Mouse (Mus musculus): Measurements from ENCODE around the gene Oosp2. TPM values are rescaled to one million over a fixed set of nuclear protein-coding genes. Genes with fewer than 3 reads are reported as not detected.

Oosp2 gene
- not detected in 2 replicates for polyA plus RNA-seq (2015; fragmentation: Nextera tagmentation; extraction: Ambion mirVana)

DNA sequence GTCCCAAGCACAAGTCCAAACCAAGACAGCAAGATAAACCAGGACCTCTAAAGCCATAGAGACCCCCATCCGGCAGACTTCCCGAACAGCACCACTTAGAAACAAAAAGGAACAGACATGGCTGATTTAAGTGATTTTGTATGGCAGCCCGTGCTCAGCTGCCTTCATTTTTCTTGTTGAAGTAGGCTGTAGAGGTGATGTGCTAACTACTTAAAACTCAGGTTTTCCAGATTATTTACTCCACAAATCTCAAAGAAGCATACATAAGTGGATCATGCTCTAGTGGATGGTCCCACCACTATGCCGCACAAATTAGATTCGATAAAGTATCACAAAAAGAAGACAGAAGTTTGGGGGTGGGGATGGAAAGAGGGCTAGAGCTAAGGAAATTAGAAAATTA, at the start of gene Oosp2:
Gene Oosp2 (minus strand): TSS at position 101 of the 400 bp plus-strand sequence.
- 90% methylated on average over 5 of the region's 5 CpGs for WGBS

GRCm38 (mm10) chr19:11698342-11698741, 38.0 kb upstream of the Oosp2 start:
- Histone ChIP-seq H3K9me3 (replicated peaks) (no peaks in the 10 kb centered on the region), H3K4me3 (replicated peaks) (no peak overlapping the region), H3K9ac (no peak overlapping the region), H3K4me1 (no peaks in the 10 kb centered on the region), H3K27ac (no peak overlapping the region), H3K4me2 (no peak overlapping the region), H3K27me3 (no peaks in the 10 kb centered on the region), H3K36me3 (no peaks in the 10 kb centered on the region)
- 91% methylated on average over 6 of the region's 6 CpGs for WGBS
- ATAC-seq (replicated peaks; ENCODE audit: low FRiP score): no peak

More for the DNA sequence above, at the start of gene Oosp2:
- Histone ChIP-seq H3K9me3 (replicated peaks) (no peaks in the 10 kb centered on the region), H3K9ac (no peak within 1 kb of the TSS), H3K36me3 (no peaks in the 10 kb centered on the region), H3K4me1 (no peaks in the 10 kb centered on the region), H3K27me3 (no peaks in the 10 kb centered on the region), H3K4me3 (replicated peaks) (no peak within 1 kb of the TSS), H3K4me2 (no peak within 1 kb of the TSS), H3K27ac (no peak within 1 kb of the TSS)
- no peak for ATAC-seq (replicated peaks; ENCODE audit: low FRiP score)

DNA sequence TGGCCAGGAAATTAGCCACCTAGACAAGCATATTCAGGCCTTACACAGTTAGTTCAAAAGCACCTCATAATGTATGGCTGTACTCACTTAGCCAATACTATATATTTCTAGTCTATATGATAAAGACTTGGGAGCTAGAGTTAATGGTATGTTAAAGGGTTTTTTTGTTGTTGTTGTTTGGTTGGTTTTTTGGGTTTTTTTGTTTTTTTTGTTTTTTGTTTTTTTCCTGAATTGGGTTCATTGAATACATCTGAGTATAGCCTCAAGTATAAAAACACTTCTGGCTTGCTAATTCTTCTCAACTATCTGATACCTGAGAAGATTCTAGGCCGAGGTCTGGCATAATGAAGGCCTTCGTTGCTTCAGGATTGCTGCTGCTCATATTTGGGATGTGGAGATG, 36.4 kb upstream of the Oosp2 start, which contains the start of gene Oosp3:
Gene Oosp3 (plus strand): TSS at position 301 of the 400 bp plus-strand sequence.
- H3K4me2 ChIP-seq: no peak within 1 kb of the TSS
- H3K36me3 ChIP-seq: no peaks in the 10 kb centered on the region
- WGBS: 79% methylated on average over 2 of the region's 2 CpGs
- H3K9me3 ChIP-seq (replicated peaks): no peaks in the 10 kb centered on the region
- H3K27ac ChIP-seq: no peak within 1 kb of the TSS
- no peak for ATAC-seq (replicated peaks; ENCODE audit: low FRiP score)
- H3K4me1 ChIP-seq: no peaks in the 10 kb centered on the region
- H3K4me3 ChIP-seq (replicated peaks): no peak within 1 kb of the TSS
- no peak within 1 kb of the TSS for H3K9ac ChIP-seq
- H3K27me3 ChIP-seq: no peaks in the 10 kb centered on the region

DNA sequence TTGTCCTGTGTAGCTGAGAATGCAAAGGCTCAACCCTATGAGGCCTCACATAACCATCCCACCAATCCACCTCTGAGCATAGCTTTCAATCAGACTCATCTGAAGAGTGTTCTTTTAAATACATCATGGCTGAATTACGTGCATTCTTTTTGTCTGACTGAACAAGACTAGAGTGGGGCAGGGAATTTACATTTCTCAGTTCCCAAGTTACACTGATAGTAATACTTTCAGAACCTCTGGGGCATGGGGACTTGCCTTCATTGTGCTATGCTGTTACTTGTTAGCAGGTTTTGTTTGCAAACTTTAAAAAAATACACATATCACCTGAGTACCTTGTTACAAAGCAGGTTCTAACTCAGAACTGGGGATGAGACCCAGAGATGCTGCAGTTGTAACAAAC, 31.1 kb upstream of the Oosp2 start:
- H3K4me3 ChIP-seq (replicated peaks): no peak overlapping the region
- no peaks in the 10 kb centered on the region for H3K4me1 ChIP-seq
- 59% methylated on average over 1 of the region's 1 CpGs for WGBS
- H3K36me3 ChIP-seq: no peaks in the 10 kb centered on the region
- no peaks in the 10 kb centered on the region for H3K27me3 ChIP-seq
- no peak for ATAC-seq (replicated peaks; ENCODE audit: low FRiP score)
- H3K27ac ChIP-seq: no peak overlapping the region
- no peaks in the 10 kb centered on the region for H3K9me3 ChIP-seq (replicated peaks)
- H3K4me2 ChIP-seq: no peak overlapping the region
- no peak overlapping the region for H3K9ac ChIP-seq

- H3K4me3 ChIP-seq (replicated peaks): no peak within 1 kb of the TSS
- H3K27me3 ChIP-seq: no peaks in the 10 kb centered on the region
- no peak within 1 kb of the TSS for H3K27ac ChIP-seq
- H3K4me2 ChIP-seq: no peak within 1 kb of the TSS
- WGBS: 56% methylated on average over 5 of the region's 5 CpGs
- no peaks in the 10 kb centered on the region for H3K36me3 ChIP-seq
- no peaks in the 10 kb centered on the region for H3K9me3 ChIP-seq (replicated peaks)
- no peak within 1 kb of the TSS for H3K9ac ChIP-seq
- ATAC-seq (replicated peaks; ENCODE audit: low FRiP score): no peak
- H3K4me1 ChIP-seq: no peaks in the 10 kb centered on the region
These were observed 30.5 kb upstream of the Oosp2 start, which contains the start of gene Oosp1 for GRCm38 (mm10) chr19:11690839-11691238. Gene Oosp1, minus strand, starts transcription at chr19:11691150.

DNA sequence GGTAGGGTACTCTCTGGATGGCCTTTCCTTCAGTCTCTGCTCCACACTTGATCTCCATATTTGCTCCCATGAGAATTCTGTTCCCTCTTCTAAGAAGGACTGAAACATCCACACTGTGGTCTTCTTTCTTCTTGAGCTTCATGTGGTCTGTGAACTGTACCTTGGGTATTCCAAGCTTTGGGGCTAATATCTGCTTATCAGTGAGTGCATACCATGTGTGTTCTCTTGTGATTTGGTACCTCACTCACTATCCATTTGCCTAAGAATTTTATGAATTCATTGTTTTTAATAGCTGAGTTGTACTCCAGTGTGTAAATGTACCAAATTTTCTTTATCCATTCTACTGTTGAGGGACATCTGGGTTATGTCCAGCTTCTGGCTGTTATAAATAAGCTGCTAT, 1.2 kb upstream of the Oosp2 start:
- ATAC-seq (replicated peaks; ENCODE audit: low FRiP score): no peak
- H3K36me3 ChIP-seq: no peaks in the 10 kb centered on the region
- no peaks in the 10 kb centered on the region for H3K27me3 ChIP-seq
- H3K4me2 ChIP-seq: no peak overlapping the region
- no peaks in the 10 kb centered on the region for H3K9me3 ChIP-seq (replicated peaks)
- no peak overlapping the region for H3K9ac ChIP-seq
- H3K4me1 ChIP-seq: no peaks in the 10 kb centered on the region
- H3K27ac ChIP-seq: no peak overlapping the region
- H3K4me3 ChIP-seq (replicated peaks): no peak overlapping the region

DNA sequence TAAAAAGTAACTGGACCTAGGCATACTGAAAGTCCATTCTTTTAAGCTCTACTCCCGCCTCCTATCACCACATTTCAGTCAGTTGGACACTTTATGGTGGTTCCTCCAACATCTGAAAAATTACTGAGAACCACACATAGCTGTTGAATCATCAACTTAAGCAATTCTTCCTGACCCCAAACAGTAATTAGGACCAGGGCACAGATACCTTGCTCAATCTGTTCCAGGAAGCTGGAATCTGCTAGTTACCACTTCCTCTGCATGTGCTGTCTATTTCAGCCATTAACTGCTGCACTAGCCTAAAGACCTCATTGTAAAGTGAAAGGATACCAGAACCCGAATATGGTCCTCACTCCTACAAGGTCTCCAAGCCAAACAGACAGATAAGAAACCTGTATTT, 1.2 kb downstream of the Oosp2 start:
- H3K36me3 ChIP-seq: no peaks in the 10 kb centered on the region
- no peak for ATAC-seq (replicated peaks; ENCODE audit: low FRiP score)
- H3K4me2 ChIP-seq: no peak overlapping the region
- no peak overlapping the region for H3K27ac ChIP-seq
- no peaks in the 10 kb centered on the region for H3K4me1 ChIP-seq
- H3K27me3 ChIP-seq: no peaks in the 10 kb centered on the region
- no peaks in the 10 kb centered on the region for H3K9me3 ChIP-seq (replicated peaks)
- no peak overlapping the region for H3K9ac ChIP-seq
- 76% methylated on average over 2 of the region's 2 CpGs for WGBS
- H3K4me3 ChIP-seq (replicated peaks): no peak overlapping the region

GRCm38 (mm10) chr19:11649564-11649963, 10.8 kb downstream of the Oosp2 start:
- Histone ChIP-seq H3K27me3 (no peaks in the 10 kb centered on the region), H3K9me3 (replicated peaks) (no peaks in the 10 kb centered on the region)
- ATAC-seq (replicated peaks; ENCODE audit: low FRiP score): no peak

GRCm38 (mm10) chr19:11646166-11646565, 14.2 kb downstream of the Oosp2 start:
- Histone ChIP-seq H3K36me3 (no peaks in the 10 kb centered on the region), H3K9ac (no peak overlapping the region), H3K27me3 (no peaks in the 10 kb centered on the region), H3K4me3 (replicated peaks) (no peak overlapping the region), H3K27ac (no peak overlapping the region), H3K4me2 (no peak overlapping the region), H3K4me1 (no peaks in the 10 kb centered on the region), H3K9me3 (replicated peaks) (no peaks in the 10 kb centered on the region)
- WGBS: 81% methylated on average over 3 of the region's 3 CpGs
- no peak for ATAC-seq (replicated peaks; ENCODE audit: low FRiP score)

More at GRCm38 (mm10) chr19:11649564-11649963, 10.8 kb downstream of the Oosp2 start:
- Histone ChIP-seq H3K36me3 (no peaks in the 10 kb centered on the region), H3K9ac (no peak overlapping the region), H3K4me3 (replicated peaks) (no peak overlapping the region), H3K27ac (no peak overlapping the region), H3K4me2 (no peak overlapping the region), H3K4me1 (no peaks in the 10 kb centered on the region)
- 84% methylated on average over 4 of the region's 4 CpGs for WGBS

DNA sequence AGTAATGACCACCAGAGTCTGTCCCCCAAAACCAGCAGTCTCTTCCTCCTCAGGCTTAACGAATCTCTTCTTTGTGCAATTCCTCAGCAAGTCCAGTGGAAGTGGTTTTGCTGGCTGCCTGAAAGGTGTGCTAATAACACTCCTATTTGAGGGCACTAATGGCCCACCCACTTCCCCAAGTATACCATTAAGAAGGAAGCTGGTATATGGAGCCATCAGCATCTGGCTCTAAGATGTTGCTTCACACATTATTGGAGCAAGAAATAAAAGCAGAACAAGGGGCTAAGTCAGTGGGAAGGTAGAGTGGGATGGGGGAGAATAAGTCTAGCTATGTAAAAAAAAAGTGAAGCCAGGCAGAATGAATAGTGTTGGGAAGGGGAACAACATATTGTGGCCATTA, 19.6 kb downstream of the Oosp2 start, which contains the start of gene Ms4a3:
Gene Ms4a3 (minus strand): TSS at position 120 of the 400 bp plus-strand sequence.
- Histone ChIP-seq H3K4me2 (no peak within 1 kb of the TSS), H3K36me3 (no peaks in the 10 kb centered on the region), H3K9ac (no peak within 1 kb of the TSS), H3K27me3 (no peaks in the 10 kb centered on the region), H3K9me3 (replicated peaks) (no peaks in the 10 kb centered on the region), H3K4me1 (no peaks in the 10 kb centered on the region), H3K4me3 (replicated peaks) (no peak within 1 kb of the TSS), H3K27ac (no peak within 1 kb of the TSS)
- no peak for ATAC-seq (replicated peaks; ENCODE audit: low FRiP score)
- 74% methylated on average over 1 of the region's 1 CpGs for WGBS

GRCm38 (mm10) chr19:11639038-11639437, 21.3 kb downstream of the Oosp2 start:
- Histone ChIP-seq H3K9ac (no peak overlapping the region), H3K9me3 (replicated peaks) (no peaks in the 10 kb centered on the region), H3K4me3 (replicated peaks) (no peak overlapping the region), H3K27me3 (no peaks in the 10 kb centered on the region), H3K36me3 (no peaks in the 10 kb centered on the region), H3K4me2 (no peak overlapping the region), H3K27ac (no peak overlapping the region), H3K4me1 (no peaks in the 10 kb centered on the region)
- WGBS: 72% methylated on average over 4 of the region's 4 CpGs
- ATAC-seq (replicated peaks; ENCODE audit: low FRiP score): no peak

DNA sequence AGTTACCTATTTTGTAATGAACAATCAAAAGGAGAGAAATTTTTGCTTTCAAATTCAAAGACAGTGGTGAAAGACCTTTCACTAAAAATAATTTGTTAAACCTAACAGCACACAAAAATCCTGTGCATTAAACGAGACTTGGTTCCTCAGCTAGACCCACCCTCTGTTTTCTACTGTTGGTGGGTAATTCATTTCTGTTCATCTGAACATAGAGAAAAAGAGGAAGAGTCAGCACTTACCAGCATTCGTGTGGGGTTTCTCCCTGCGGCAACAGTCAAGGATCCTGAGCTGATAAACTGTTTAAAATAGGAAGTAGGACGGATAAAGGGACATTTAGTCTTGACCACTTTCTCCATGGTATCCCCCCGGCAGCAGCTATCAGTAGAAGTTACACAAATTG, 24.8 kb downstream of the Oosp2 start:
- Histone ChIP-seq H3K4me3 (replicated peaks) (no peak overlapping the region), H3K9me3 (replicated peaks) (no peaks in the 10 kb centered on the region), H3K4me1 (no peaks in the 10 kb centered on the region), H3K4me2 (no peak overlapping the region), H3K27me3 (no peaks in the 10 kb centered on the region), H3K27ac (no peak overlapping the region), H3K9ac (no peak overlapping the region), H3K36me3 (no peaks in the 10 kb centered on the region)
- no peak for ATAC-seq (replicated peaks; ENCODE audit: low FRiP score)
- 82% methylated on average over 5 of the region's 5 CpGs for whole genome bisulfite sequencing

DNA sequence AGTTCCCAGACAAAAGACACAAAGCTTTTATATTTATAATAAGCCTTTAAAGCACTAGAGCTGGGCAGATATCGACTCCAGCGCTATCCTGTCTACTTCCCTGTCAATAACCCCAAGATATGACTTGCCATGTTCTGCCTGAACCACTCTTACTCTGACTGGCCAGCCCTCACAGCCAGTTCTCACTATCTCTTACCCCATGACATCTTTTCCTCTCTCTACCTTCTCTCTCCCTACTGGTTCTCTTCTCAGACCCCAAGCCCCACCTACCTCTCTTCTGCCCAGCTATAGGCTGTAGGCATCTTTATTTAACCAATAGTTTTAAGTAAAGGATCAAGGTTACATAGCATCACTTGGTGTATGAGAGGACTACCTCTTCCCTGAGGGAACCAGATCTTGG, 26.0 kb downstream of the Oosp2 start:
- no peak overlapping the region for H3K4me3 ChIP-seq (replicated peaks)

More for the DNA sequence above, 26.0 kb downstream of the Oosp2 start:
- H3K4me2 ChIP-seq: no peak overlapping the region
- no peak for ATAC-seq (replicated peaks; ENCODE audit: low FRiP score)
- H3K36me3 ChIP-seq: no peaks in the 10 kb centered on the region
- H3K27ac ChIP-seq: no peak overlapping the region
- WGBS: 86% methylated on average over 2 of the region's 2 CpGs
- H3K9ac ChIP-seq: no peak overlapping the region
- H3K27me3 ChIP-seq: no peaks in the 10 kb centered on the region
- H3K4me1 ChIP-seq: no peaks in the 10 kb centered on the region
- no peaks in the 10 kb centered on the region for H3K9me3 ChIP-seq (replicated peaks)

Measured in kidney, embryonic 15.5 days (tissue).